Mouse (Mus musculus) CH12.LX (cell line): ENCODE measurements around the gene Gm45716. TPM values are rescaled to one million over a fixed set of nuclear protein-coding genes. Genes with fewer than 3 reads are reported as not detected.

ENCODE experiments used
- DNase-seq: peaks from one replicate; pipeline ENCODE4 v3.0.0-alpha.2; 2013; ENCODE audit errors: extremely low read depth
- H3K27ac ChIP-seq: 2 replicates; pipeline ENCODE4 v1.5.1; 2012; ENCODE audit warnings: low read depth, mild to moderate bottlenecking, control low read depth, moderate library complexity; ENCODE audit not compliant: insufficient read depth
- H3K27me3 ChIP-seq: replicated peaks from 2 replicates; pipeline ENCODE3; 2012; ENCODE audit warnings: inconsistent platforms
- H3K36me3 ChIP-seq, 2 experiments: replicated peaks in 1 of 2; 2 replicates each; pipeline versions ENCODE3 to v1.6.1; 2012; ENCODE audit warnings: inconsistent platforms in 1 of 2, low read length in 1 of 2, mild to moderate bottlenecking in 1 of 2, mixed read lengths in 1 of 2, moderate library complexity in 1 of 2; ENCODE audit not compliant: control insufficient read depth in 1 of 2, insufficient read depth in 1 of 2
- H3K4me1 ChIP-seq, 2 experiments: 2 replicates each; pipeline ENCODE4 v1.6.1; 2012; ENCODE audit warnings: inconsistent platforms in 1 of 2, moderate library complexity in 1 of 2; ENCODE audit not compliant: insufficient read depth in 2 of 2, control insufficient read depth in 1 of 2
- H3K4me2 ChIP-seq: 2 replicates; pipeline ENCODE4 v1.6.1; 2012; ENCODE audit warnings: low read depth, mild to moderate bottlenecking, control low read depth; ENCODE audit not compliant: poor library complexity, insufficient read depth, severe bottlenecking
- H3K4me3 ChIP-seq, 3 experiments: fragments of 150-350 bp in 1 of 3; sonication (generic) in 1 of 3; replicated peaks in 1 of 3; 2 replicates each; pipeline versions ENCODE3 to v1.5.1; 2011 to 2012; ENCODE audit warnings: low read depth in 2 of 3, low read length in 2 of 3, mild to moderate bottlenecking in 2 of 3, moderate library complexity in 2 of 3, control low read depth in 1 of 3, improper control_type of control experiment in 1 of 3, inconsistent platforms in 1 of 3, mixed read lengths in 1 of 3; ENCODE audit not compliant: poor library complexity in 1 of 3
- H3K79me2 ChIP-seq: replicated peaks from 2 replicates; pipeline ENCODE4 v1.6.1; 2012; ENCODE audit warnings: mild to moderate bottlenecking, moderate library complexity; ENCODE audit not compliant: control insufficient read depth, poor library complexity, insufficient read depth, severe bottlenecking; ENCODE audit errors: extremely low read depth
- H3K9ac ChIP-seq: 2 replicates; pipeline ENCODE4 v1.6.1; 2012; ENCODE audit warnings: low read depth, mild to moderate bottlenecking, control low read depth, moderate library complexity; ENCODE audit not compliant: insufficient read depth
- H3K9me3 ChIP-seq: replicated peaks from 2 replicates; pipeline ENCODE3; 2012; ENCODE audit warnings: low read length, inconsistent platforms, mixed read lengths
- CHD1 ChIP-seq: IDR thresholded peaks from 2 replicates; pipeline ENCODE4 v1.6.1; 2012; ENCODE audit warnings: low read depth, low read length, improper control_type of control experiment, inconsistent platforms
- CTCF ChIP-seq, 2 experiments: IDR thresholded peaks in 1 of 2; conservative IDR thresholded peaks in 1 of 2; 2 replicates each; pipeline ENCODE4 v1.5.1; 2011 to 2012; ENCODE audit warnings: low read depth in 2 of 2, low read length in 2 of 2, improper control_type of control experiment in 1 of 2, inconsistent platforms in 1 of 2, mild to moderate bottlenecking in 1 of 2, moderate library complexity in 1 of 2
- ELF1 ChIP-seq: IDR thresholded peaks from 2 replicates; pipeline ENCODE4 v1.6.1; 2014; ENCODE audit warnings: low read depth, mild to moderate bottlenecking, inconsistent platforms, low read length, improper control_type of control experiment
- EP300 ChIP-seq: IDR thresholded peaks from 2 replicates; pipeline ENCODE4 v1.6.1; 2011; ENCODE audit warnings: low read length, improper control_type of control experiment
- ETS1 ChIP-seq: conservative IDR thresholded peaks from 2 replicates; pipeline ENCODE4 v1.6.1; 2012; ENCODE audit warnings: low read depth, mild to moderate bottlenecking, inconsistent platforms, low read length, improper control_type of control experiment, moderate library complexity
- HCFC1 ChIP-seq: IDR thresholded peaks from 2 replicates; pipeline ENCODE4 v1.6.1; 2012; ENCODE audit warnings: low read depth, mild to moderate bottlenecking, inconsistent platforms, low read length, improper control_type of control experiment
- JUN ChIP-seq: IDR thresholded peaks from 2 replicates; pipeline ENCODE4 v1.6.1; 2011; ENCODE audit warnings: low read depth, mild to moderate bottlenecking, low read length, improper control_type of control experiment, moderate library complexity; ENCODE audit not compliant: insufficient read depth
- JUND ChIP-seq: conservative IDR thresholded peaks from 2 replicates; pipeline ENCODE4 v1.6.1; 2011; ENCODE audit warnings: low read depth, low read length, improper control_type of control experiment
- KAT2A ChIP-seq: IDR thresholded peaks from 2 replicates; pipeline ENCODE4 v1.6.1; 2012; ENCODE audit warnings: low read length, improper control_type of control experiment, inconsistent platforms; ENCODE audit not compliant: insufficient replicate concordance
- MAFK ChIP-seq: IDR thresholded peaks from 2 replicates; pipeline ENCODE4 v1.6.1; 2011; ENCODE audit warnings: low read length, improper control_type of control experiment; ENCODE audit not compliant: insufficient replicate concordance
- MYC ChIP-seq: IDR thresholded peaks from 2 replicates; pipeline ENCODE4 v1.6.1; 2011; ENCODE audit warnings: low read depth, mild to moderate bottlenecking, improper control_type of control experiment, low read length
- NELFE ChIP-seq: IDR thresholded peaks from 2 replicates; pipeline ENCODE4 v1.6.1; 2011; ENCODE audit warnings: low read depth, low read length, improper control_type of control experiment
- POLR2A ChIP-seq: IDR thresholded peaks from 2 replicates; pipeline ENCODE4 v1.6.1; 2011; ENCODE audit warnings: low read depth, mild to moderate bottlenecking, improper control_type of control experiment, low read length
- POLR2AphosphoS2 ChIP-seq: IDR thresholded peaks from 2 replicates; pipeline ENCODE4 v1.6.1; 2011; ENCODE audit warnings: low read depth, low read length, improper control_type of control experiment
- RAD21 ChIP-seq: IDR thresholded peaks from 2 replicates; pipeline ENCODE4 v1.6.1; 2011; ENCODE audit warnings: low read depth, mild to moderate bottlenecking, low read length, improper control_type of control experiment, moderate library complexity
- RCOR1 ChIP-seq: conservative IDR thresholded peaks from 2 replicates; pipeline ENCODE4 v1.6.1; 2012; ENCODE audit warnings: low read depth, mild to moderate bottlenecking, inconsistent platforms, low read length, improper control_type of control experiment
- SIN3A ChIP-seq: IDR thresholded peaks from 2 replicates; pipeline ENCODE4 v1.6.1; 2012; ENCODE audit warnings: low read length, improper control_type of control experiment, inconsistent platforms
- SMC3 ChIP-seq: IDR thresholded peaks from 2 replicates; pipeline ENCODE4 v1.6.1; 2011; ENCODE audit warnings: low read depth, low read length, improper control_type of control experiment
- TBP ChIP-seq: conservative IDR thresholded peaks from 2 replicates; pipeline ENCODE4 v1.6.1; 2011; ENCODE audit warnings: low read depth, low read length, improper control_type of control experiment
- UBTF ChIP-seq: IDR thresholded peaks from 2 replicates; pipeline ENCODE4 v1.6.1; 2012; ENCODE audit warnings: low read depth, mild to moderate bottlenecking, inconsistent platforms, low read length, improper control_type of control experiment, moderate library complexity
- USF1 ChIP-seq: IDR thresholded peaks from 2 replicates; pipeline ENCODE4 v1.6.1; 2014; ENCODE audit warnings: low read depth, mild to moderate bottlenecking, inconsistent platforms, low read length, improper control_type of control experiment
- USF2 ChIP-seq: conservative IDR thresholded peaks from 2 replicates; pipeline ENCODE4 v1.6.1; 2011; ENCODE audit warnings: low read depth, low read length, improper control_type of control experiment
- ZC3H11A ChIP-seq: IDR thresholded peaks from 2 replicates; pipeline ENCODE4 v1.6.1; 2012; ENCODE audit warnings: low read depth, mild to moderate bottlenecking, inconsistent platforms, low read length, improper control_type of control experiment
- ZKSCAN1 ChIP-seq: IDR thresholded peaks from 2 replicates; pipeline ENCODE4 v1.6.1; 2012; ENCODE audit warnings: low read depth, inconsistent platforms, low read length, improper control_type of control experiment, borderline replicate concordance
- ZMIZ1 ChIP-seq: IDR thresholded peaks from 2 replicates; pipeline ENCODE4 v1.6.1; 2012; ENCODE audit warnings: low read depth, mild to moderate bottlenecking, inconsistent platforms, low read length, improper control_type of control experiment
- ZNF384 ChIP-seq: IDR thresholded peaks from 2 replicates; pipeline ENCODE4 v1.6.1; 2012; ENCODE audit warnings: low read depth, low read length, improper control_type of control experiment, inconsistent platforms
- dilution Hi-C: fragments of 300-500 bp; cut with MboI; formaldehyde crosslinking; loops from 2 replicates; pipeline ENCODE4 v1.14.3; 2020; ENCODE audit warnings: low sequenced_read_pairs; ENCODE audit not compliant: extremely low pct_unique_long_range_greater_than_20kb, extremely low pct_ligation_motif_present
- in situ Hi-C: fragments of 300-500 bp; cut with MboI; formaldehyde crosslinking; loops from 3 replicates; pipeline ENCODE4 v1.14.3; 2019; ENCODE audit warnings: low sequenced_read_pairs, low pct_ligation_motif_present, low pct_unique_long_range_greater_than_20kb, mixed read lengths
- polyA plus RNA-seq: library from polyadenylated mRNA; unstranded; fragments of >175 nt; gene quantifications from 2 replicates; pipeline ENCODE4 v1.2.1, GENCODE M21; 2012; ENCODE audit warnings: low read depth; ENCODE audit not compliant: insufficient read length
- total RNA-seq, 2 experiments: library from RNA; depleted of rRNA; stranded (reverse); fragments of 300-350 nt in 1 of 2; fragments of >200 nt in 1 of 2; gene quantifications; 2 replicates each; pipeline ENCODE4 v1.2.3; 2012 to 2014

Gm45716 gene
- total and polyA plus RNA-seq, 3 experiments: 3.0 to 15.9 (median 9.9) TPM

- H3K4me1 ChIP-seq: peaks cover 0 to 10% of the 10 kb centered on the region in 2 experiments; a peak in 2 of 4 replicates
- in situ Hi-C loops: no loop called here
- no peaks in the 10 kb centered on the region for H3K9me3 ChIP-seq
- H3K9ac ChIP-seq: no peak overlapping the region
- no peaks in the 10 kb centered on the region for H3K36me3 ChIP-seq
- H3K79me2 ChIP-seq: no peaks in the 10 kb centered on the region
- no peak overlapping the region for H3K4me2 ChIP-seq
- H3K27me3 ChIP-seq: no peaks in the 10 kb centered on the region
- DNase-seq: peak; percentile 66
- H3K4me3 ChIP-seq: no peak overlapping the region
- H3K27ac ChIP-seq: no peak overlapping the region
- dilution Hi-C loops: no loop called here
- TF ChIP-seq MAFK (no peak), ZC3H11A (peak; percentile 32; the same call in 1 of the 2 replicates), POLR2AphosphoS2 (no peak), ETS1 (no peak), USF2 (no peak), USF1 (no peak), CTCF (conservative IDR thresholded peaks at IDR 0.05 in 1 of 2, IDR thresholded peaks at IDR 0.05 in 1 of 2; ENCODE audit: low read depth in 2 of 2, low read length in 2 of 2) (peak; percentile 41 to 79), JUND (no peak), RAD21 (peak; percentile 82), SMC3 (peak; percentile 78), ELF1 (no peak), TBP (no peak), ZKSCAN1 (no peak), POLR2A (no peak), SIN3A (no peak), EP300 (no peak), NELFE (no peak), UBTF (no peak), CHD1 (no peak)
Measured at GRCm38 (mm10) chr11:90183361-90183760, 4.1 kb upstream of the Gm45716 start.

GRCm38 (mm10) chr11:90184756-90185155 lies 2.7 kb upstream of the Gm45716 start:
- TF ChIP-seq HCFC1 (no peak), ZMIZ1 (no peak), KAT2A (no peak), ZNF384 (no peak), POLR2A (no peak), JUN (no peak), MAFK (no peak), SIN3A (no peak), RCOR1 (no peak), MYC (no peak)
- TF ChIP-seq, all 38 proteins: peak for 0

More at GRCm38 (mm10) chr11:90184756-90185155, 2.7 kb upstream of the Gm45716 start:
- Histone ChIP-seq H3K27ac (no peak overlapping the region), H3K4me3 (no peak overlapping the region), H3K4me2 (no peak overlapping the region), H3K27me3 (no peaks in the 10 kb centered on the region), H3K79me2 (no peaks in the 10 kb centered on the region), H3K9ac (no peak overlapping the region), H3K36me3 (no peaks in the 10 kb centered on the region), H3K4me1 (peaks cover 0 to 10% of the 10 kb centered on the region in 2 experiments; a peak in 2 of 4 replicates), H3K9me3 (no peaks in the 10 kb centered on the region)
- dilution Hi-C loops: no loop called here
- no peak for DNase-seq
- in situ Hi-C loops: no loop called here
